Mouse (Mus musculus): ENCODE results near the gene Kif17. TPM values are rescaled to one million over a fixed set of nuclear protein-coding genes. Genes with fewer than 3 reads are reported as not detected.
"Not testable (repeated sequence)": the region's sequence is repeated elsewhere in the genome, so short reads cannot be mapped to it uniquely, and the experiment has no call there.

Kif17 gene
- polyA plus RNA-seq, 1 experiment: 0.28 TPM

DNA sequence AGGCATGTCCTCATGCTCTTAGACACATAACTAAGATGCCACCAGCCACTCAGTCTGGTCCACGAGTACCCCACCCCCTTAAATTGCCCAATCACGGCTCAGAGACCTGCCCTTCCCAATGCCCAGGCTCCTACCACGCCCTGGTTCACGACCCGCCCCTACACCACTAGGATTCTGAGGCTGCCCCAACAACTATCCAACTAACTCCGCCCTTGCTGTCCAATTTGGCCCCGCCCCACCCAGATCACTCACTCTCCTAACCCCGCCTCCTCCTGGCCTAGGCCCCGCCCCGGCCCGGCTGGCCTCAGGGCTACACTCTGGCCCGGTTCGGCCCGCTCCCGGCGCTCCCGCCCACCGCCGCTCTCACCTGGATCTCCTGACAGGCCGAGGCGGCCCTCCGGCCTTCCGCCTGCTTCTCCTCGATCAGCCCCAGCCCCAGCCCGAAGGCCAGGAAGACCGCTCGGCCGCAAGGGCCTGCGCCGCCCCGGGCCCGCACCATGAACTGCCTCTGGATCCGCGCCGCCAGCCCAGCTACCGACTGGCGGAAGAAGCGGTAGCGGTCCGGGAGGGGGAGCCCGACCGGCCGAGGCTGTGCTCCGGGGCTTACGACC is 75.3 kb downstream of the Kif17 start:
- peak overlapping the region; percentile 94 for H3K4me3 ChIP-seq (ENCODE audit: extremely low read depth, insufficient read depth, insufficient read length)
- TF ChIP-seq CTCF (IDR thresholded peaks at IDR 0.05; ENCODE audit: extremely low read depth, insufficient read depth, insufficient read length, insufficient replicate concordance) (no peak), POLR2A (IDR thresholded peaks at IDR 0.05; ENCODE audit: low read depth, low read length) (no peak)
- no peaks in the 10 kb centered on the region for H3K36me3 ChIP-seq (ENCODE audit: control insufficient read depth, insufficient read depth, low read length)
- 1% methylated on average over 45 of the region's 45 CpGs for WGBS
- no peaks in the 10 kb centered on the region for H3K27me3 ChIP-seq (ENCODE audit: control insufficient read depth, insufficient read depth, low read length)
- DNase-seq (ENCODE audit: low read depth in 1 of 2, low spot score in 2 of 2): peak; percentile 75 to 91
- H3K4me1 ChIP-seq (ENCODE audit: control insufficient read depth, insufficient read depth, insufficient read length): peaks cover 5% of the 10 kb centered on the region; the same call in 1 of the 2 replicates
- peak overlapping the region; percentile 98 for H3K27ac ChIP-seq (ENCODE audit: insufficient read depth, low read length)

DNA sequence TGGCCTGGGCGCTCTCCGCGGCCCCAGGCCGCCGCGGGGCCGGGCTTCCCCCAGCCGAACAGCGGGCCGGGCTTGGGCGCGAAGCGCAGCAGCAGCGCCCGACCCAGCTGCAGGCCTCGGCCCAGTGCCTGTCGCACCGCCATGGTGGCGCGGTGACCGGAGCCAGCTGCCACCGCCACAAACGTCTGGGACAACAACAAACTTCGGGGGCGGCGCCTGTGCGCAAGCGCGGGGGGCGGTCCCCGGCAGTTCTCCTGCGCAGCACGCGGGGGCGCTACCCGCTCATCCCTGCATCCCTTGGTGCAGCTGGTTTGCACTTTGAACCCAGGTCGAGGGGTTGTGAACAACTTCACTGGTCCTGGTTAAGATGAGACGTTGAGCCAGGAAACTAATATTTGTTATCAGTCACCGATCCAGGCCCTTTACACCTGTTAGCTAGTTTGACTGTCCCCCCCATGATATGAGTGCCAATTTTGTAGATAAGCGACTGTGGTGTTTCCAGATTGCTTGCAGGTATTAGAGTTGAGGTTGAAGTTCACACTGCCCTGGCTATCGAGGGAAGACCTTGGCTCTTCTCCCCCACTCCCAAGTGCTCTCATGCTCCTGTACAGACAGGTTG is 76.0 kb downstream of the Kif17 start, which contains the start of gene Pink1:
Gene Pink1 (minus strand): TSS at position 231 of the 619 bp plus-strand sequence.
- H3K36me3 ChIP-seq (ENCODE audit: control insufficient read depth, insufficient read depth, low read length): no peaks in the 10 kb centered on the region
- peak within 1 kb of the TSS; percentile 94 for H3K4me3 ChIP-seq (ENCODE audit: extremely low read depth, insufficient read depth, insufficient read length)
- H3K4me1 ChIP-seq (ENCODE audit: control insufficient read depth, insufficient read depth, insufficient read length): peaks cover 5% of the 10 kb centered on the region; the same call in 1 of the 2 replicates
- H3K27ac ChIP-seq (ENCODE audit: insufficient read depth, low read length): peak within 1 kb of the TSS; percentile 98
- 3% methylated on average over 41 of the region's 41 CpGs for WGBS
- no peaks in the 10 kb centered on the region for H3K27me3 ChIP-seq (ENCODE audit: control insufficient read depth, insufficient read depth, low read length)
- peak; percentile 66 to 83 for DNase-seq (ENCODE audit: low read depth in 1 of 2, low spot score in 2 of 2)
- TF ChIP-seq CTCF (IDR thresholded peaks at IDR 0.05; ENCODE audit: extremely low read depth, insufficient read depth, insufficient read length, insufficient replicate concordance) (peak; percentile 92), POLR2A (IDR thresholded peaks at IDR 0.05; ENCODE audit: low read depth, low read length) (peak; percentile 52)

DNA sequence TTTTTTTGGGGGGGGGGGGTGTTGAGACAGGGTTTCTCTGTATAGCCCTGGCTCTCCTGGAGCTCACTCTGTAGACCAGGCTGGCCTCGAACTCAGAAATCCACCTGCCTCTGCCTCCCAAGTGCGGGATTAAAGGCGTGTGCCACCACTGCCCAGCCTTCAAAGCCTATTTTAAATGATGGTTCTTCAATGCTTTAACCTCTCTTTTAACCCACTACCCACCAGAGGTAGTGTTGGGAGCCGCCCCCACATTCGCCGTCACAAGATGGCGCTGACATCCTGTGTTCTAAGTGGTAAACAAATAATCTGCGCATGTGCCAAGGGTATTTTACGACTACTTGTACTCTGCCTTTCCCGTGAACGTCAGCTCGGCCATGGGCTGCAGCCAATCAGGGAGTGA is 76.9 kb downstream of the Kif17 start:
- H3K36me3 ChIP-seq (ENCODE audit: control insufficient read depth, insufficient read depth, low read length); H3K27me3 ChIP-seq (ENCODE audit: control insufficient read depth, insufficient read depth, low read length); H3K4me3 ChIP-seq (ENCODE audit: extremely low read depth, insufficient read depth, insufficient read length); DNase-seq (ENCODE audit: low read depth in 1 of 2, low spot score in 2 of 2); H3K4me1 ChIP-seq (ENCODE audit: control insufficient read depth, insufficient read depth, insufficient read length): not testable (repeated sequence)
- 61% methylated on average over 9 of the region's 12 CpGs for WGBS
- peak overlapping the region; percentile 37; the same call in 1 of the 2 replicates for H3K27ac ChIP-seq (ENCODE audit: insufficient read depth, low read length)

DNA sequence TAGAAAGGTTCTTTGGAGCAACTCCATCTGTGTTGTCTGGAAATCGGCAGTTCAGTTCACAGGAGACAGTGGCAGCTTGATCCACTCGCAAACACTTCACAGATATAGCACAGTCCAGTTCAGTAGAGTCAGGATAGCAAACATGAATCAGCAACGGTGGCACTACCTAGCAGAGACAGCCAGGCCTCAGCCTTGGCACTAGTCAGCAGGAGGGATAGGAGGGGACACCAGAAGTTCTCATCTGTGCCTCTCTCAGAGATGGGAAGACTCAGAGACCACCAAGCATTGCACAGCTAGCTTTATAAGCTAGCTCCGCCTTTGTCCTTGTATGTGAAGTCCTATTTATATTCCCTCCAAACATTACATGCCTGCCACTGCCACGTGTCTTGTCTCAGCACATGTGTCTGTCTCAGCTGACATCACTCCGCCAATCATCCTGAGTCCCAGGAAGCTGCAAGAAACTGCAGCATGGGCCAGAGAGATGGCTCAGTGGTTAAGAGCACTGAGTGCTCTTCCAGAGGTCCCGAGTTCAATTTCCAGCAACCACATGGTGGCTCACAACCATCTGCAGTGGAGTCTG is 77.7 kb downstream of the Kif17 start:
- Histone ChIP-seq H3K27me3 (ENCODE audit: control insufficient read depth, insufficient read depth, low read length) (no peaks in the 10 kb centered on the region), H3K4me3 (ENCODE audit: extremely low read depth, insufficient read depth, insufficient read length) (peak overlapping the region; percentile 15; the same call in 1 of the 2 replicates), H3K27ac (ENCODE audit: insufficient read depth, low read length) (peak overlapping the region; percentile 75), H3K4me1 (ENCODE audit: control insufficient read depth, insufficient read depth, insufficient read length) (peaks cover 5% of the 10 kb centered on the region; the same call in 1 of the 2 replicates), H3K36me3 (ENCODE audit: control insufficient read depth, insufficient read depth, low read length) (no peaks in the 10 kb centered on the region)
- DNase-seq (ENCODE audit: low read depth in 1 of 2, low spot score in 2 of 2): no peak
- WGBS: 58% methylated on average over 7 of the region's 7 CpGs
- no peak for TF ChIP-seq POLR2A (IDR thresholded peaks at IDR 0.05; ENCODE audit: low read depth, low read length)
- no peak for TF ChIP-seq CTCF (IDR thresholded peaks at IDR 0.05; ENCODE audit: extremely low read depth, insufficient read depth, insufficient read length, insufficient replicate concordance)

DNA sequence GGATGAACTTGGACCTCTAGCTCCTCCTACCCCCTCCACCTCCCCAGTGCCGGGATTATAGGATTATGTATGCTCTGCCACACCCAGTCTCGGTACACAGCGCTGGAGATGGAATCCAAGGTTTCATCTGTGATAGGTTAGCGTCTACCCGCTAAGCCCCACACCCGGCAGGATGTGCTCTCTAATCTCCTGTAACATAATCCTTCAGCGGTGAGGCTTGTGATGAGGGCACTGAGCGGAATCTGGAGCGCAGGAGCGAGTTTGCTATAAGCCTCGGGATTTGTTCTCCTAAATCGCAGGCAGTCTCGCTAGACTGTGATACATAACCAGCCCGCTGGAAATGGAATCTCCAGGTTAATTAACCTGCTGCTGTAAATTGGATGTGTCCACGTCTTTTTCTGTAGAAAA is 80.0 kb downstream of the Kif17 start:
- Histone ChIP-seq H3K27ac (ENCODE audit: insufficient read depth, low read length) (no peak overlapping the region), H3K4me1 (ENCODE audit: control insufficient read depth, insufficient read depth, insufficient read length) (peaks cover 3% of the 10 kb centered on the region; the same call in 1 of the 2 replicates), H3K4me3 (ENCODE audit: extremely low read depth, insufficient read depth, insufficient read length) (no peak overlapping the region), H3K27me3 (ENCODE audit: control insufficient read depth, insufficient read depth, low read length) (no peaks in the 10 kb centered on the region), H3K36me3 (ENCODE audit: control insufficient read depth, insufficient read depth, low read length) (no peaks in the 10 kb centered on the region)
- 52% methylated on average over 15 of the region's 15 CpGs for WGBS
- TF ChIP-seq CTCF (IDR thresholded peaks at IDR 0.05; ENCODE audit: extremely low read depth, insufficient read depth, insufficient read length, insufficient replicate concordance) (no peak), POLR2A (IDR thresholded peaks at IDR 0.05; ENCODE audit: low read depth, low read length) (no peak)
- no peak for DNase-seq (ENCODE audit: low read depth in 1 of 2, low spot score in 2 of 2)

DNA sequence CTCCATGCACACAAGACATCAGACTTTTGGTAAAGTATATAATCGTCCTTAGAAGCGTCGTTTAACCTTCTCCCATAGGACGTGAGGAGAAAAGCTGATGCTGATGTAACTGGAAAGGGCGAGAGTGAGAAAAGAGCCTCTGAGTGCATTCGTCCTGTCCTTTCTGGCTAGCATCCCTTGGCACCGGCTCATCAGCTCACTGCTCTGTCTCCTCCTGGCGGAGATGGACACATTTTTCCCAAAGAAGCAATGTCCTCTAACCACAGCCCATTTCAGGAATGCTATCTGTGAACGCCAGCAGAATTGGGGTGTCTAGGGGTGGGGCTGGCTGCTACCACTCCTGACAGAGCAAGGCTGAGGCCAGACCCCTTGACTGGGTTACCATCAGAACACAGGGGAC is 81.4 kb downstream of the Kif17 start:
- Histone ChIP-seq H3K27ac (ENCODE audit: insufficient read depth, low read length) (no peak overlapping the region), H3K4me1 (ENCODE audit: control insufficient read depth, insufficient read depth, insufficient read length) (no peaks in the 10 kb centered on the region), H3K4me3 (ENCODE audit: extremely low read depth, insufficient read depth, insufficient read length) (no peak overlapping the region), H3K27me3 (ENCODE audit: control insufficient read depth, insufficient read depth, low read length) (no peaks in the 10 kb centered on the region), H3K36me3 (ENCODE audit: control insufficient read depth, insufficient read depth, low read length) (no peaks in the 10 kb centered on the region)
- WGBS: 82% methylated on average over 9 of the region's 9 CpGs
- DNase-seq (ENCODE audit: low read depth in 1 of 2, low spot score in 2 of 2): no peak
- TF ChIP-seq POLR2A (IDR thresholded peaks at IDR 0.05; ENCODE audit: low read depth, low read length) (no peak), CTCF (IDR thresholded peaks at IDR 0.05; ENCODE audit: extremely low read depth, insufficient read depth, insufficient read length, insufficient replicate concordance) (no peak)

DNA sequence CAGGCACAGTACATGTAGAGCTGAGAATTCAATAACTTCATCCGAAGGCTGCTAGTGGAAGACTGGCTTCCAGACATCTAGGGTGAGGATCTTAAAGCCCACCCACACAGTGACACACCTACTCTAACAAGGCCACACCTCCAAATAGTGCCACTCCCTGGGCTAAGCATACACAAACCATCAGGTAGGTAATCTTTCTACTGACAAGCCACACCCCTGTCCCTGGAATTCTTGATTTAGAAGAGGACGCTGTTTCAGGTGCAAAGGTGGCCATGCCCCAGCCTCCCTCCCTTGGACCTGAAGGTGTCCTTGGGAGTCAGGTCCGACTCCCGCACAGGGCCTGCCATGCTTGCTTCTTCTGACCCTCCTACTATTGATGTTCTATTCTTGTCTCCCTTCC is 82.9 kb downstream of the Kif17 start:
- H3K4me3 ChIP-seq (ENCODE audit: extremely low read depth, insufficient read depth, insufficient read length): no peak overlapping the region
- no peaks in the 10 kb centered on the region for H3K36me3 ChIP-seq (ENCODE audit: control insufficient read depth, insufficient read depth, low read length)
- no peak for DNase-seq (ENCODE audit: low read depth in 1 of 2, low spot score in 2 of 2)
- TF ChIP-seq POLR2A (IDR thresholded peaks at IDR 0.05; ENCODE audit: low read depth, low read length) (no peak), CTCF (IDR thresholded peaks at IDR 0.05; ENCODE audit: extremely low read depth, insufficient read depth, insufficient read length, insufficient replicate concordance) (no peak)
- no peaks in the 10 kb centered on the region for H3K27me3 ChIP-seq (ENCODE audit: control insufficient read depth, insufficient read depth, low read length)
- H3K27ac ChIP-seq (ENCODE audit: insufficient read depth, low read length): no peak overlapping the region
- H3K4me1 ChIP-seq (ENCODE audit: control insufficient read depth, insufficient read depth, insufficient read length): no peaks in the 10 kb centered on the region
- WGBS: 91% methylated on average over 4 of the region's 4 CpGs

Measured in spleen, adult 2 months (tissue).